Mouse (Mus musculus): ENCODE measurements around the gene 4430402I18Rik. TPM values are rescaled to one million over a fixed set of nuclear protein-coding genes. Genes with fewer than 3 reads are reported as not detected.
A peak's percentile ranks its signal among the peaks of the same experiment; 100 is the strongest.

4430402I18Rik gene
- polyA plus RNA-seq, 1 experiment from 2014 or later, result 1.3 TPM

DNA sequence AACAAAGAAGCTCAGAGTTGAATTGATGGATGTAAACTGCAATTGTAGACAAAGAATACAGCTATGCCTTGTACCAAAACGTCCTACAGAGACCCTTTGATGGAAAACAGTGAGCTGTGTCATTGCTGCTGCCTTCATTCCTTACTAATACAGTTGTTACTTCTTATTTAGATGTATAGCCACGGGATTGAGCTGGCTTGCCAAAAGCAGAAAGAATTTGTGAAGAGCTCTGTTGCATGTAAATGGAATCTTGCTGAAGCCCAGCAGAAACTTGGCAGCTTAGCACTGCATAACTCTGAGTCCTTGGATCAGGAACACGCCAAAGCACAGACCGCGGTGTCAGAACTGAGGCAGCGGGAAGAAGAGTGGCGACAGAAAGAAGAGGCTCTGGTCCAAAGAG lies 27.3 kb upstream of the 4430402I18Rik start:
- Histone ChIP-seq H3K4me3 (replicated peaks) (no peak overlapping the region), H3K9ac (no peak overlapping the region), H3K27me3 (no peaks in the 10 kb centered on the region), H3K36me3 (replicated peaks) (peaks cover 35% of the 10 kb centered on the region), H3K4me1 (peaks cover 10% of the 10 kb centered on the region), H3K9me3 (no peaks in the 10 kb centered on the region), H3K27ac (no peak overlapping the region), H3K4me2 (no peak overlapping the region)
- 77% methylated on average over 7 of the region's 7 CpGs for WGBS
- ATAC-seq (ENCODE audit: low FRiP score), result no peak

DNA sequence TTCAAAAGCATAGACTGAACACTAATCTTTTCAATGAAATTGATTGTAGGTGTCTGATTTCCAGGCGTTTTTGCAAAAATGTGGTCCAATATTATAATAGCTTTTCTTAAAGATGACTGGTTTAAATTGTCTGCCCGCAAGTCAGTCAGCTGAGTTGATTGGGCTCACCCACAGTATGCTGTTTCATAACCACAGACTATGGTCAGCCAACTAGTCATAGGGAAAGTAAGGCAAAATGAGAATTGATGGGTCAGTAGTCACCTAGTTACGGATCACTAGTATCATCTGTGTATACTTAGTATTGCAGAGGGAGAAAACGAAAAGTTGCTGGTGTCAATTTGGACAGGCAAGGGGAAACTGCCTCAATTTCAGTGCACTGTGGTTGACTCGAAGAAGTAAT lies 23.8 kb upstream of the 4430402I18Rik start:
- Histone ChIP-seq H3K4me2 (peak overlapping the region; percentile 75), H3K27me3 (peaks cover 4% of the 10 kb centered on the region; the same call in 1 of the 2 replicates), H3K27ac (peak overlapping the region; percentile 81; the same call in 1 of the 2 replicates), H3K36me3 (replicated peaks) (peaks cover 21% of the 10 kb centered on the region), H3K9ac (peak overlapping the region; percentile 87), H3K9me3 (no peaks in the 10 kb centered on the region), H3K4me3 (replicated peaks) (peak overlapping the region; percentile 91), H3K4me1 (peaks cover 15% of the 10 kb centered on the region)
- 76% methylated on average over 5 of the region's 5 CpGs for WGBS
- ATAC-seq (ENCODE audit: low FRiP score), result no peak

DNA sequence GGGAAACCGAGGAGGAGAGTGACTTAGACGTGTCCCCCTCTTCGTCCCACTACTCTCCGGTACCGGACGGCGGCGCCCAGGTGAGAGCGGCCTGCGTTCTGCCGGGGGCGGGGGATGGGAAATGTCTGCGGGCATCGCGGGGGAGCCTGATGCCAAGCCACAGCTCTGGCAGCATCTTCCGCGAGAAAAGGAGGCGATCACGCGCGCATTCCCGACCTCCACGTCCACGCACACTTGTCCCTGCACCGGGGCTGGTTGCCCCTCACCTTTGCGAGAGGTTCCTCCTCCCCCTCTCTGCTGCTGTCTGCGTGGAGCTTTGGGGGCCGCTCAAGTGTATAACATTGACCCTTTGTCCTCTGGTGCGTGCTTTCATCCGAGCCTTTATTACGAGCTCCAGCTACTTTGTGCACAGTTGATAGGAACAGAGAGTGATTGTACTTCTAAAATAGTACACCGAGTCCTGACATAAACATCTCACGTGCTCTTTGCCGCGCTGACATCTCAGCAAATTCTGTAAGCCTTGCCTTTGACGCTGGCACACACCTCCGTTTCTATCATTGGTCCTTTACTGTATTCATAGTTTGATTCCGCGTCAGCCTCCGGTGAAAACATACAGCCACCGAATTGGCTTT lies 23.1 kb upstream of the 4430402I18Rik start:
- peaks cover 15% of the 10 kb centered on the region for H3K4me1 ChIP-seq
- 1% methylated on average over 41 of the region's 41 CpGs for whole genome bisulfite sequencing
- H3K36me3 ChIP-seq (replicated peaks), result peaks cover 15% of the 10 kb centered on the region
- H3K27me3 ChIP-seq, result peaks cover 4% of the 10 kb centered on the region; the same call in 1 of the 2 replicates
- H3K4me2 ChIP-seq, result peak overlapping the region; percentile 75
- H3K27ac ChIP-seq, result peak overlapping the region; percentile 81
- no peaks in the 10 kb centered on the region for H3K9me3 ChIP-seq
- peak overlapping the region; percentile 87 for H3K9ac ChIP-seq
- peak overlapping the region; percentile 91 for H3K4me3 ChIP-seq (replicated peaks)
- ATAC-seq (ENCODE audit: low FRiP score), result peak; percentile 81

DNA sequence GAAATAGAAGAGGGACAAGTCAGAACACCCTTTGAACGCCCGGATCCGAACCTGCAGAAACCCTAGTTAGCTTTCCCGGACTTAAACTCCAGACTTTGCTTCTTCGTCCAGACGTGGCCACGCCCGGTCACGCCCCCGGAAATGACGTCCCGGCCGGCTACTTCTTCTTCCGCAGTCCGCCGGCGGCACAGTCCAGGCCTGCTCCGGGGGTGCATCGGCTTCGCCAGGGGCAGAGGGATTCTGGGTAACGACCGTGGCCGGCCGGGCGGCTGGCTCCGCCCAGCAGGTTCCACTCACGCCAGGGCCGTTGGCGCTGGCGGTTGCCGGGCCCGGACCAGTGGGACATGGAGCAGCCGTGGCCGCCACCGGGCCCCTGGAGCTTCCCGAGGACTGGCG lies 22.6 kb upstream of the 4430402I18Rik start, which contains the start of gene Cdc37l1:
Gene Cdc37l1, plus strand, starts transcription at position 159 of the 396 bp plus-strand sequence.
- H3K4me2 ChIP-seq, result peak within 1 kb of the TSS; percentile 75
- peak within 1 kb of the TSS; percentile 87 for H3K9ac ChIP-seq
- peak; percentile 98 for ATAC-seq (ENCODE audit: low FRiP score)
- H3K9me3 ChIP-seq, result no peaks in the 10 kb centered on the region
- 0% methylated on average over 34 of the region's 37 CpGs for WGBS
- H3K27me3 ChIP-seq, result peaks cover 4% of the 10 kb centered on the region; the same call in 1 of the 2 replicates
- H3K36me3 ChIP-seq (replicated peaks), result peaks cover 10% of the 10 kb centered on the region
- H3K27ac ChIP-seq, result peak within 1 kb of the TSS; percentile 81
- peak within 1 kb of the TSS; percentile 91 for H3K4me3 ChIP-seq (replicated peaks)
- H3K4me1 ChIP-seq, result peaks cover 15% of the 10 kb centered on the region

DNA sequence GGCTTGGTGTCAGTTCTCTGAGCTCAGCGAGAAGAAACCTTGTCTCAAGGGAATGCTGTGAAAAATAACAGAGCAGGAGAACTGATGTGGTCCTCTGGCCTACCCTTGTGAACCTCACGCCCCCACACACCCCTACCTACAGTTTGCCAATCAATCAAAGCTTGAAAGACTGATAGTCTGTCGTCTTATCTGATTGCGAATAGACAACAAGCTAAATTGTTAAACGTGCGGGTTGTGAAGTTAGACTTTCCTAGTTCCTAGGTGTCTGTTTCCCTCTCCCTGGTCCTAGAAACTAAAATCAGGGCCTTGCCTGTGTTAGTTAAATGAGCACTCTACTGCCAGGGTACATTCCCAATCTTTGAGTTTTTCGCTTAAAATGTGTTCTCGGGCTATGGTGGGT lies 21.9 kb upstream of the 4430402I18Rik start:
- H3K4me1 ChIP-seq, result peaks cover 15% of the 10 kb centered on the region
- H3K27ac ChIP-seq, result no peak overlapping the region
- peaks cover 4% of the 10 kb centered on the region for H3K36me3 ChIP-seq (replicated peaks)
- peak overlapping the region; percentile 75 for H3K4me2 ChIP-seq
- peak overlapping the region; percentile 91 for H3K4me3 ChIP-seq (replicated peaks)
- ATAC-seq (ENCODE audit: low FRiP score), result no peak
- peaks cover 4% of the 10 kb centered on the region; the same call in 1 of the 2 replicates for H3K27me3 ChIP-seq
- H3K9ac ChIP-seq, result peak overlapping the region; percentile 87; the same call in 1 of the 2 replicates
- H3K9me3 ChIP-seq, result no peaks in the 10 kb centered on the region
- WGBS, result 77% methylated on average over 8 of the region's 8 CpGs

DNA sequence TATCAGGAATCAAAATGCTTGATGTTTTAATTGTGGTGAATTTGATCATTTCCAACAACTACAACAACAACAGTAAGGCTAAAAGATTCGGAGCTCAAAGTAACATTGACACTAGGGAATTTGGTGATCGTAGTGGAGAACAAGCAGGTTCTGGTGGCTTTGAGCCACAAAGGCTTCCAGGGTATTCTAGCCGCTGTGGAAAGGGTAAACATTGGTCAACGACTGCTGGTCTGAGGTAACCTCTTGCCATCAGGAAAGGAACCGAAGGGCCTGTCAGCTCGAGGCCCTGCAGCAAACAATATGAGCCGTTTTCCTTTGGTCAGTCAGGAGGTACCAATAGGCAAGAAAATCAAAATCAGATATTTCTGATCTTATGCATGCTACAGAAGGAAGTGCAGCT lies 15.0 kb upstream of the 4430402I18Rik start:
- WGBS, result 87% methylated on average over 7 of the region's 7 CpGs
- Histone ChIP-seq H3K4me1 (no peaks in the 10 kb centered on the region), H3K27ac (no peak overlapping the region), H3K4me2 (no peak overlapping the region), H3K36me3 (replicated peaks) (no peaks in the 10 kb centered on the region), H3K9me3 (no peaks in the 10 kb centered on the region), H3K27me3 (no peaks in the 10 kb centered on the region), H3K9ac (no peak overlapping the region), H3K4me3 (replicated peaks) (no peak overlapping the region)
- ATAC-seq (ENCODE audit: low FRiP score), result no peak

DNA sequence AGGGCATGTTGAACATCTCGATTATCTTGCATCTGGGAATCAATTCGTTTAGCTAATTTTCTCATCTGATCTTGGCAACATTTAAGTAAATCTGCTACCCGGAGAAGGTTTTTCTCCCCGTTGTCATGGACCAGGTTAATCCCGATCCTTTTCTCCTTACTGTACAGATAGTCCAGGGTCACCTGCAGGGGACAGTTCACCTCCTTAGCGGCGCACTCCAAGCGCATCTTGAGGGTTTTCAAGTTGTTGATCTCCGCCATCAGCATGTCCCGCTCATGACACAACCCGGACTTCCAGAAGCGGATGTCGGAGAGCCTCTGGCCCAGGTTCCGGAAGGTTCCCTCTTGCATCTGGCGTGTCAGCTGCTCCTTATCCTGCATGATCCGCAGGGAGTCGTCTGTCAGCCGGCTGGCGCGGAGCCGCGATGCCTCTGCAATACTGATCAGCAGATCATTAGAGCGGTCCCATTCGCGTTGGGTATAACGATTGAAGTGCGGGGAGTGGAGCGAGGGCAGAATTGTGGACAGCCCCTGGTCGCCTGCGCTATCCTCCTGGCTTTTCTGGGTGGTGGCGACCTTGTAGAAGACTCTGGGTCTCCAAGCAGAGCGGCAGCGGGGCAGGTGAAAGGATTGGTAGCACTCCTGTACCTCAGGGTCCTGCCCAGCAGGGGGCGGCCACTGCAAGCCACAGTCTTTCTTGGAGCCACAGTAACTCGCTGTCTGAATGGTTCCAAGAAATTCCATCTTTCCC lies 7.4 kb upstream of the 4430402I18Rik start:
- no peak overlapping the region for H3K27ac ChIP-seq
- ATAC-seq (ENCODE audit: low FRiP score), result peak; percentile 83
- 21% methylated on average over 35 of the region's 35 CpGs for WGBS

DNA sequence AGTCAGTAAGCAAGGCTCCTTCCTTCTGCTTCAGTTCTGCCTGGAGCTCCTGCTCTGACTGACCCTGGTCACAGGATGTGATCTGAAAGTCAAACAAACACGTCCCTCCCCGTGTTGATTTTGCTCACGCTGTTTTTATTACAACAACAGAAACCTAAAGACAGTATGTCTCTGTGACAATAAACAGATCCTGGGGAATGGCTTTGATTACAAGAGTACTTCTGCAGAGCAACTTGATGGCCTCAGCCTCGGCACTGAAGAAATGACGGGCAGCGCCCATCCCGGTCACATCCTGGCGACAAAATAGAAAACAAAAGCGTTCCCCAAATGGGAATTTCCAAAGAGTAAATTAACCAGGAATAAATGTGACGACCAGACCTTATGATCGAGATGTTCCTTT lies 2.7 kb upstream of the 4430402I18Rik start:
- H3K4me2 ChIP-seq, result no peak overlapping the region

More for the DNA sequence above, 7.4 kb upstream of the 4430402I18Rik start:
- Histone ChIP-seq H3K4me2 (peak overlapping the region; percentile 69), H3K9me3 (no peaks in the 10 kb centered on the region), H3K4me3 (replicated peaks) (peak overlapping the region; percentile 39), H3K4me1 (no peaks in the 10 kb centered on the region; the same call in 1 of the 2 replicates), H3K36me3 (replicated peaks) (no peaks in the 10 kb centered on the region), H3K27me3 (peaks cover 8% of the 10 kb centered on the region), H3K9ac (peak overlapping the region; percentile 2; the same call in 1 of the 2 replicates)

DNA sequence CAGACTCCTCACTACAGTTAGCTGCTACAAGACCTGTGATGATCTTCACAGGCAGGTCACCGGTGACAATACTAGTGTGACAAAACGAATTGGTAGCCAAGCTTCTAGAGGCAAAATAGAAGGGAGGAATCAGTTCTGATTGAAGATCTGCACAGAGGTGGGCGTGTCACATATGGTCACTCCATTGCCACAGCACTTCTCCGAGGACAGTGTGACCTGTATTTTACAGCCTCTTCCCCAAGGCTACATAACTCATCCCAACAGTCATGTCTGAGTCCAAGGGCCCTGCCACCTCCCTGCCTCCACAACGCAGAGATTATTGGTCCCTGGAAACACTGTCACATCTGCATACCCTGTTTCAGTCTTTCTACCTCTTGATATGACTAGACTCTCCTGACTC lies 1.6 kb upstream of the 4430402I18Rik start:
- no peak overlapping the region for H3K4me3 ChIP-seq (replicated peaks)
- no peak overlapping the region for H3K27ac ChIP-seq
- ATAC-seq (ENCODE audit: low FRiP score), result no peak
- H3K9ac ChIP-seq, result no peak overlapping the region
- H3K4me1 ChIP-seq, result peaks cover 18% of the 10 kb centered on the region
- peaks cover 4% of the 10 kb centered on the region; the same call in 1 of the 2 replicates for H3K27me3 ChIP-seq
- no peaks in the 10 kb centered on the region for H3K9me3 ChIP-seq
- H3K4me2 ChIP-seq, result no peak overlapping the region
- H3K36me3 ChIP-seq (replicated peaks), result no peaks in the 10 kb centered on the region
- 90% methylated on average over 5 of the region's 5 CpGs for WGBS

More for the DNA sequence above, 2.7 kb upstream of the 4430402I18Rik start:
- peaks cover 12% of the 10 kb centered on the region for H3K27me3 ChIP-seq
- no peaks in the 10 kb centered on the region for H3K9me3 ChIP-seq
- no peak for ATAC-seq (ENCODE audit: low FRiP score)
- H3K4me3 ChIP-seq (replicated peaks), result no peak overlapping the region
- no peak overlapping the region for H3K27ac ChIP-seq
- 83% methylated on average over 11 of the region's 11 CpGs for WGBS
- H3K36me3 ChIP-seq (replicated peaks), result no peaks in the 10 kb centered on the region
- H3K4me1 ChIP-seq, result peaks cover 10% of the 10 kb centered on the region
- no peak overlapping the region for H3K9ac ChIP-seq

DNA sequence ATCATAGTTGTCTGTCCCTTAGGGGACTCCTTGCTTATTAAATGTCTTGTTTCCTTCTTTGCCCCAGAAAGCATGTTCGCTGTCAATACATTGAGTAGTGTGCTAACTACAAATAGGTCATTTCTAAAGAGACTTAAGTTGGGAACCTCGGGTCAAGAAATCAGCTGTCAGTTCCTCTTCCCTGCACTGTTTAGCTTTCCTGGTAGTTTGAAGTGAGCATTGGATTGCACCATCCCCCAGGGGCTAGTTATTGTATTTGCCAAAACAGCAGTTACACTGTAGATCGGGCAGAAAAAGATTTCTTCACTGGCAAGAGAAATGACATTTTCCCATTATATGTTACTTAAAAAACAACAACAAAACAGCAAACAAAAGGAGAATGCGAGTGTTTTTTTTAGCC lies 578 bp upstream of the 4430402I18Rik start:
- WGBS, result 80% methylated on average over 4 of the region's 4 CpGs
- ATAC-seq (ENCODE audit: low FRiP score), result no peak
- peaks cover 22% of the 10 kb centered on the region for H3K4me1 ChIP-seq

DNA sequence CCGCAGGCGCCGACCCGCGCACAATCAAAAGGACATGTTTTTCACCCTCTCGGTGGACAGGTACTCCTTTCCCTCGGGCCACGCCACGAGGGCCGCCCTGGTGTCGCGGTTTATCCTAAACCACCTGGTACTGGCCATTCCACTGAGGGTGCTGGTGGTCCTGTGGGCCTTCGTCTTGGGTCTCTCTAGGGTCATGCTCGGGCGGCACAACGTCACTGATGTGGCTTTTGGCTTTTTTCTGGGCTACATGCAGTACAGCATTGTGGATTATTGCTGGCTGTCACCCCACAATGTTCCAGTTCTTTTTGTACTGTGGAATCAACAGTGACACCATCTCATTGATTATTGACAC lies 3.1 kb downstream of the 4430402I18Rik start:
- Histone ChIP-seq H3K27ac (no peak overlapping the region), H3K4me3 (replicated peaks) (peak overlapping the region; percentile 89), H3K4me2 (peak overlapping the region; percentile 90), H3K9me3 (no peaks in the 10 kb centered on the region), H3K9ac (peak overlapping the region; percentile 86), H3K4me1 (peaks cover 22% of the 10 kb centered on the region), H3K27me3 (peaks cover 10% of the 10 kb centered on the region), H3K36me3 (replicated peaks) (no peaks in the 10 kb centered on the region)
- 5% methylated on average over 16 of the region's 16 CpGs for WGBS
- ATAC-seq (ENCODE audit: low FRiP score), result peak; percentile 33; the same call in 1 of the 2 replicates

More for the DNA sequence above, 578 bp upstream of the 4430402I18Rik start:
- no peak overlapping the region for H3K4me2 ChIP-seq
- no peaks in the 10 kb centered on the region for H3K9me3 ChIP-seq
- H3K36me3 ChIP-seq (replicated peaks), result no peaks in the 10 kb centered on the region
- no peak overlapping the region for H3K4me3 ChIP-seq (replicated peaks)
- no peak overlapping the region for H3K27ac ChIP-seq
- H3K27me3 ChIP-seq, result peaks cover 4% of the 10 kb centered on the region; the same call in 1 of the 2 replicates
- H3K9ac ChIP-seq, result no peak overlapping the region

DNA sequence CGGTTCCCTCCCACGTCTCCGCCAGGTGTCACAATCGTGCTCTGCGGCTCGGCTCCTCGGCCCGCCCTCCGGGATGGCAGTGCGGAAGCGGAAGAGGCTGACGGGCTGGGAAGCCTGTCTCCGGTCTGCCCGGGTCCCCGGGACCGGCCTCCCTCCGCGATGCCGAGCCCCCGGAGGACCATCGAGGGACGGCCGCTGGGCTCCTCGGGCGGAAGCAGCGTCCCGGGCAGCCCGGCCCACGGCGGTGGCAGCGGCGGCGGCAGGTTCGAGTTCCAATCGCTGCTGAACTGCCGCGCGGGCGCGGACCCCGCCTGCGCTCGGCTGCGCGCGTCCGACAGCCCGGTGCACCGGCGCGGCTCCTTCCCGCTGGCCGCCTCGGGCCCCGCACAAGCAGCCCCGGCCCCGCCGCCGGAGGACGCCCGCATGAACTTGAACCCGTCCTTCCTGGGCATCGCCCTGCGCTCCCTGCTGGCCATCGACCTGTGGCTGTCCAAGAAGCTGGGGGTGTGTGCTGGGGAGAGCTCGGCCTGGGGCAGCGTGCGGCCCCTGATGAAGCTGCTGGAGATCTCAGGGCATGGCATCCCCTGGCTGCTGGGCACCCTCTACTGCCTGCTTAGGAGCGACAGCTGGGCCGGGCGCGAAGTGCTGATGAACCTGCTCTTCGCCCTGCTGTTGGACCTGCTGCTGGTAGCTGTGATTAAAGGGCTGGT lies 3.6 kb downstream of the 4430402I18Rik start, which contains the start of gene Plpp6:
Gene Plpp6, plus strand, starts transcription at position 112 of the 710 bp plus-strand sequence.
- H3K27ac ChIP-seq, result peak within 1 kb of the TSS; percentile 47; the same call in 1 of the 2 replicates
- H3K9me3 ChIP-seq, result no peaks in the 10 kb centered on the region

More for the DNA sequence above, 3.6 kb downstream of the 4430402I18Rik start, which contains the start of gene Plpp6:
- H3K27me3 ChIP-seq, result peaks cover 10% of the 10 kb centered on the region
- peak within 1 kb of the TSS; percentile 90 for H3K4me2 ChIP-seq
- peaks cover 22% of the 10 kb centered on the region for H3K4me1 ChIP-seq
- peak within 1 kb of the TSS; percentile 86 for H3K9ac ChIP-seq
- ATAC-seq (ENCODE audit: low FRiP score), result peak; percentile 91
- WGBS, result under 1% methylated on average over 71 of the region's 73 CpGs
- no peaks in the 10 kb centered on the region for H3K36me3 ChIP-seq (replicated peaks)
- H3K4me3 ChIP-seq (replicated peaks), result peak within 1 kb of the TSS; percentile 89

Measured in forebrain, embryonic 12.5 days (tissue).